Mouse (Mus musculus) frontal cortex, postnatal 25 days (tissue): ENCODE results near the gene Olfr55.
"Not testable (repeated sequence)": the region's sequence is repeated elsewhere in the genome, so short reads cannot be mapped to it uniquely, and the experiment has no call there.

Source experiments
- DNase-seq, 2 experiments: peaks; one replicate each; pipeline ENCODE4 v3.0.0; 2022; ENCODE audit warnings: low spot score in 2 of 2

The Olfr55 gene

GRCm38 (mm10) chr17:33168147-33168546 lies at the start of gene Olfr55:
Olfr55 (plus strand) TSS chr17:33168447.
- DNase-seq, result not testable (repeated sequence)

- no peak for DNase-seq
These were observed 43.7 kb upstream of the Olfr55 start for GRCm38 (mm10) chr17:33124546-33124945.

DNA sequence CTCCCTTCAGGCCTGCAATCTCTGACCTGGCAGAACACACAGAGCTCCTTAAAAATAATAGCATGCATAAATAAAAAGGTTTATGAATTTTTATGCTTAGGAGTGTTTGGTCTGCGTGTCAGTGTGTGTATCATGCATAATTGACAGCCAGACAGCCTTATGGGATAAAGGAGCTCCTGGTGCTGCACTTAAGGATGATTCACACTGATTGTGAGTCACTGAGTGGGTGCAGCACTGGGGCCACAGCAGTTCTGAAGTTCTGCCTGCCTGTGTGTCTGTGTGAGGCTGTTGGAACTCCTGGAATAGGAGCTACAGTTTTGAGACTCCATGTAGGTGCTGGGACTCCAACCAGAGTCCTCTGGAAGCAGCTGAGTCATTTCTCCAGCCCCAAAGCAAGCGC lies 42.0 kb upstream of the Olfr55 start:
- no peak for DNase-seq

GRCm38 (mm10) chr17:33139261-33139820 lies 28.9 kb upstream of the Olfr55 start, which contains the start of gene Morc2b:
Morc2b (minus strand) TSS chr17:33139683.
- DNase-seq, result no peak

DNA sequence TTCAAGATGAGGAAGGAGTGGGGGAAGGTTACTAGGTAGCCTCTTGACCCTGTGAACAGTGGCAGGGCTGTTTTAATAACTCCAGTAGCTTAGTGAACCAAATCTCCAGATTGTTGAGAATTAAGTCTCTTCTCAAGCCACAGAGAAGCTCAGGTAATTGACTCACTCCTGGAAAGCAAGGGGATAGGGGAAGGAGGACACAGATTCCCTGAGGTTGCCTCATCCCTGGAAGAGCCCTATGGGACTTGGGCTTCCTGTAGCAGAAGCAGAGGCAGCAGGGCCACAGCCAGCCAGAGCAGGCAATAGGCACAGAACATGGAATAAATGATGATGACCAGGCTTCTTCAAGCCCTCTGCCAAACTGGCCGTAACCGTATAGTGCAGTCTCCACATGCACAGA lies 22.8 kb downstream of the Olfr55 start, which contains the start of gene Olfr239:
Gene Olfr239, plus strand, starts transcription at position 301 of the 400 bp plus-strand sequence.
- not testable (repeated sequence) for DNase-seq

DNA sequence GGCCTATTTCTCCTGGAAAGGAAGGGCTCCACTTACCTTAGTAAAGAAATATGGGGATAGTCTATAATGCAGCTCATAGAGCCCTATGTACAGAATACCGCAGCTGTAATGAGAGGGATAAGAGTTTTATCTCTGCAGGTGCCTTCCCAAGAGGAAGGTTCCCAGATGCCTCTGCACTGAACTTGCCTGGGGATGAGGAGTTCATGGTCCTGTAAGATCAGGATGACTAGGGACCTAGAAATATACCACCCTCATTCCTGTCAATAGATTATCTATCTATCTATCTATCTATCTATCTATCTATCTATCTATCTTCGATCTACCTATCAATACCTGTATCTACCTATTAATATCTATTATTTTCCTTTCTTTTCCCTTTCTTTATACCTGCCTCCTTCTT lies 53.3 kb downstream of the Olfr55 start, which contains the start of gene Olfr1564:
Gene Olfr1564, minus strand, starts transcription at position 101 of the 400 bp plus-strand sequence.
- no peak for DNase-seq
